Comparison of ENCODE assay signal across 29 mouse cellular contexts in genomic region chr9:22820646-22821185, GRCm38 (mm10).
A peak's percentile ranks its signal among the peaks of the same experiment; 100 is the strongest.
DNase-seq lines count a peak whose midpoint lies in the region; ATAC-seq and TF ChIP-seq lines count a peak whose summit lies in the region.
"Had no signal": no experiment of that assay in that cellular context is flagged by ENCODE, and none has a peak within 500 bp of the region (broad histone marks: within the 10 kb centered on the region; RNA-seq: fewer than 3 reads in every experiment).

No protein-coding gene starts in this region.

- H3ac ChIP-seq in C2C12 (ENCODE audit: control insufficient read depth, insufficient read length, low read depth) = no peak overlapping the region

- H3K4me2 ChIP-seq in forebrain, embryonic 12.5 days = no peak overlapping the region
- no peak overlapping the region for H3K4me2 ChIP-seq in forebrain, embryonic 13.5 days
- H3K4me2 ChIP-seq in lung, postnatal 0 days (replicated peaks; ENCODE audit: low read depth, low read length) = no peak overlapping the region
- H3K4me2 ChIP-seq: embryonic facial prominence, embryonic 13.5 days; heart, embryonic 12.5 days; hindbrain, embryonic 15.5 days; neural tube, embryonic 15.5 days; stomach, embryonic 15.5 days had no signal

- no peaks in the 10 kb centered on the region for H3K79me2 ChIP-seq in C2C12 (ENCODE audit: control insufficient read depth, insufficient read depth)

- no peak overlapping the region for H3K27ac ChIP-seq in forebrain, embryonic 12.5 days
- H3K27ac ChIP-seq in forebrain, embryonic 13.5 days = no peak overlapping the region
- no peak overlapping the region for H3K27ac ChIP-seq in lung, postnatal 0 days (ENCODE audit: low read length)
- H3K27ac ChIP-seq: embryonic facial prominence, embryonic 13.5 days; forebrain, embryonic 10.5 days; heart, adult 2 months; hindbrain, embryonic 15.5 days; liver, embryonic 14.5 days; neural tube, embryonic 15.5 days; stomach, embryonic 15.5 days had no signal

- no peak overlapping the region for H3K4me3 ChIP-seq in forebrain, embryonic 12.5 days (replicated peaks)
- H3K4me3 ChIP-seq in forebrain, embryonic 13.5 days = no peak overlapping the region
- no peak overlapping the region for H3K4me3 ChIP-seq in lung, postnatal 0 days (ENCODE audit: low read depth, low read length)
- no peak overlapping the region for H3K4me3 ChIP-seq in C2C12 (ENCODE audit: insufficient read depth, poor library complexity, severe bottlenecking)
- H3K4me3 ChIP-seq: embryonic facial prominence, embryonic 13.5 days; forebrain, embryonic 10.5 days; heart, adult 2 months; heart, embryonic 12.5 days; hindbrain, embryonic 15.5 days; neural tube, embryonic 15.5 days; stomach, embryonic 15.5 days had no signal

- peaks cover 13% of the 10 kb centered on the region for H3K4me1 ChIP-seq in forebrain, embryonic 12.5 days
- H3K4me1 ChIP-seq in forebrain, embryonic 13.5 days = peaks cover 9% of the 10 kb centered on the region; the same call in 1 of the 2 replicates
- H3K4me1 ChIP-seq in lung, postnatal 0 days (ENCODE audit: insufficient read depth, low read depth, low read length) = no peaks in the 10 kb centered on the region
- H3K4me1 ChIP-seq: embryonic facial prominence, embryonic 13.5 days; hindbrain, embryonic 15.5 days; neural tube, embryonic 15.5 days had no signal

- ATAC-seq in forebrain, embryonic 12.5 days (ENCODE audit: low FRiP score) = peak; percentile 37; the same call in 1 of the 2 replicates
- no peak for ATAC-seq in forebrain, embryonic 13.5 days
- peak; percentile 55 for ATAC-seq in lung, postnatal 0 days
- ATAC-seq: forebrain, postnatal 0 days; inflammation-experienced regulatory T-cells, adult 6 months had no signal

- 20% methylated on average over 6 of the region's 6 CpGs for WGBS in forebrain, embryonic 12.5 days
- 20% methylated on average over 6 of the region's 6 CpGs for WGBS in forebrain, embryonic 13.5 days
- WGBS in lung, postnatal 0 days = 16% methylated on average over 6 of the region's 6 CpGs

- H3K9ac ChIP-seq in forebrain, embryonic 12.5 days = no peak overlapping the region
- no peak overlapping the region for H3K9ac ChIP-seq in forebrain, embryonic 13.5 days
- H3K9ac ChIP-seq in lung, postnatal 0 days (replicated peaks; ENCODE audit: low read depth) = no peak overlapping the region
- H3K9ac ChIP-seq: embryonic facial prominence, embryonic 13.5 days; forebrain, postnatal 0 days; heart, embryonic 12.5 days; hindbrain, embryonic 15.5 days; liver, embryonic 14.5 days; neural tube, embryonic 15.5 days; stomach, embryonic 15.5 days had no signal

- no peak for TF ChIP-seq CTCF in lung, postnatal 0 days (IDR thresholded peaks at IDR 0.05)
- TF ChIP-seq CTCF in C2C12 (IDR thresholded peaks at IDR 0.05; ENCODE audit: control insufficient read depth, insufficient read depth, insufficient read length) = no peak

- no peaks in the 10 kb centered on the region for H3K36me3 ChIP-seq in forebrain, embryonic 12.5 days (replicated peaks)
- no peaks in the 10 kb centered on the region for H3K36me3 ChIP-seq in forebrain, embryonic 13.5 days (ENCODE audit: poor library complexity, severe bottlenecking)
- H3K36me3 ChIP-seq in lung, postnatal 0 days (ENCODE audit: insufficient read depth, low read length) = no peaks in the 10 kb centered on the region
- H3K36me3 ChIP-seq in C2C12 (ENCODE audit: control insufficient read depth, insufficient read depth) = no peaks in the 10 kb centered on the region
- H3K36me3 ChIP-seq: embryonic facial prominence, embryonic 13.5 days; forebrain, embryonic 10.5 days; heart, embryonic 12.5 days; hindbrain, embryonic 15.5 days; neural tube, embryonic 15.5 days; stomach, embryonic 15.5 days had no signal

- no peaks in the 10 kb centered on the region for H3K9me3 ChIP-seq in forebrain, embryonic 12.5 days
- no peaks in the 10 kb centered on the region for H3K9me3 ChIP-seq in forebrain, embryonic 13.5 days (replicated peaks)
- no peaks in the 10 kb centered on the region for H3K9me3 ChIP-seq in lung, postnatal 0 days (ENCODE audit: low read length)
- H3K9me3 ChIP-seq: embryonic facial prominence, embryonic 13.5 days; forebrain, embryonic 10.5 days; G1E; heart, embryonic 12.5 days; hindbrain, embryonic 15.5 days; neural tube, embryonic 15.5 days; stomach, embryonic 15.5 days had no signal

- H3K79me3 ChIP-seq in C2C12 (ENCODE audit: low read depth) = no peaks in the 10 kb centered on the region

- TF ChIP-seq EP300 in lung, postnatal 0 days (IDR thresholded peaks at IDR 0.05) = peak; percentile 46

- DNase-seq in lung, postnatal 0 days (ENCODE audit: low spot score) = peak; percentile 61
- no peak for DNase-seq in lung, postnatal 10 days
- peak; percentile 20 for DNase-seq in embryo, embryonic 11 days
- DNase-seq in layer of hippocampus, adult 9-11 months = no peak
- no peak for DNase-seq in urinary bladder, postnatal 25 days (ENCODE audit: low spot score)
- DNase-seq: adrenal gland, postnatal 14 days; cerebellum, adult 18-20 months; cerebellum, postnatal 10 days; forebrain, postnatal 0 days; heart, adult 2 months; heart, postnatal 4 days; kidney, adult 11 months; kidney, postnatal 14 days; liver; retina, postnatal 1 day; right cerebral cortex, postnatal 14 days; thymus, postnatal 14 days had no signal

- peaks cover 19% of the 10 kb centered on the region for H3K27me3 ChIP-seq in forebrain, embryonic 12.5 days
- H3K27me3 ChIP-seq in forebrain, embryonic 13.5 days = peaks cover 25% of the 10 kb centered on the region
- H3K27me3 ChIP-seq in lung, postnatal 0 days (replicated peaks; ENCODE audit: insufficient read depth, low read length) = no peaks in the 10 kb centered on the region
- H3K27me3 ChIP-seq in C2C12 (ENCODE audit: control insufficient read depth, insufficient read depth, insufficient read length) = no peaks in the 10 kb centered on the region
- H3K27me3 ChIP-seq: embryonic facial prominence, embryonic 13.5 days; heart, embryonic 12.5 days; hindbrain, embryonic 15.5 days; neural tube, embryonic 15.5 days; stomach, embryonic 15.5 days had no signal

TF ChIP-seq in C2C12, 6 proteins besides CTCF, POLR2A, EP300 and RAD21:
- TF ChIP-seq MYOD1 (IDR thresholded peaks at IDR 0.05; ENCODE audit: control insufficient read depth, insufficient read length, low read depth) (no peak), USF1 (IDR thresholded peaks at IDR 0.05; ENCODE audit: low read depth) (peak; percentile 10), MAX (IDR thresholded peaks at IDR 0.05) (no peak), MYOG (IDR thresholded peaks at IDR 0.05; ENCODE audit: control insufficient read depth, extremely low read depth, insufficient read length) (no peak), FOSL1 (IDR thresholded peaks at IDR 0.05; ENCODE audit: insufficient read depth, low read length, poor library complexity, severe bottlenecking) (no peak)

Comparison
In these comparisons a context has a peak if more than half of its experiments do, and no peak if none do; other contexts are left out.
1. DNase-seq: peak in lung, postnatal 0 days (single experiment) and embryo, embryonic 11 days (single experiment); none in lung, postnatal 10 days (single experiment), layer of hippocampus, adult 9-11 months (single experiment) and urinary bladder, postnatal 25 days (single experiment).